In the genomic region with DNA sequence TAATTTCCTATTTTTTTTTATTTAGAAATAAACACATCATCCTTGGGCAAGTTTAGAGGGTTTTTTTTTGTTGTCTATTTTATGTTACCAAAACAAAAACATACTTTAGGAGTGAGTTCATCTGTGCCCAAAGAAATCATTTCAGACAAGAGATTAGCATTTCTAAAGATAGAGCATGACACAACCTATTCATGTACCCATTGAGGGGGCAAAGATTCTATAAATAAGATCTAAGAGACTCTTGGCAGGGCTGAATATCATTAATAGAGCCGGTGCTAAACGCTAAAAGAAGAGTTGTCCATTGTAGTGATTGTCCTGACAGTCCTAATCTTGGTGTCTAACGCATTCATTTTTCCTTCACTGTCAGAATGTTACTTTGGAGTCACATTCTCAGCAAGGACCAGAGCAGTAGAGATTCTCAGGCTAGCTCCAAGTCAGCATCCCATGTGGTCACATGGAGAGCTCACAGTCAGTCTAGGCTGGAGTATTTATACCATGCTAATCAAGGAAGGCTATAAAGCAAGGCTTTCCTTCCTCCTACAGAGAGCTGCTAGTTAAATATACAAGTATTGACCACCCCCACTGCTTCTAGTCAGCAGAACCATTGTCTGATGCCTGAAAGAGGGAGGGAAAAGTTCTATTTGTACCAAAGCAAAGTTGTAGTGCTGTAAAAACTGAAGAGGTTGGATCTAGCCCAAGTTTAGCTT, we compare ENCODE assay signal across 18 mouse cellular contexts.
A peak's percentile ranks its signal among the peaks of the same experiment; 100 is the strongest.
DNase-seq lines count a peak whose midpoint lies in the region; ATAC-seq lines count a peak whose summit lies in the region.
"Had no signal": no experiment of that assay in that cellular context is flagged by ENCODE, and none has a peak within 500 bp of the region (broad histone marks: within the 10 kb centered on the region; RNA-seq: fewer than 3 reads in every experiment).

No protein-coding gene starts in this region.

- H3K27ac ChIP-seq in heart, embryonic 14.5 days (replicated peaks in 1 of 2; ENCODE audit: control insufficient read depth in 1 of 2, insufficient read depth in 1 of 2, low read depth in 2 of 2, low read length in 2 of 2), result peak overlapping the region; percentile 10 to 41; a peak in 2 of 4 replicates
- no peak overlapping the region for H3K27ac ChIP-seq in forebrain, embryonic 14.5 days (ENCODE audit: low read depth, low read length)
- H3K27ac ChIP-seq: embryonic facial prominence, embryonic 13.5 days; intestine, embryonic 15.5 days; stomach, postnatal 0 days had no signal

- H3K4me1 ChIP-seq in heart, embryonic 14.5 days (ENCODE audit: control insufficient read depth in 2 of 2, insufficient read depth in 2 of 2, low read length in 2 of 2), result 0 out of 4 replicates have a peak, but pooled peaks cover 0 to 3% of the 10 kb centered on the region in 2 experiments
- H3K4me1 ChIP-seq in forebrain, embryonic 14.5 days (ENCODE audit: control insufficient read depth, insufficient read depth, low read length), result no peaks in the 10 kb centered on the region
- H3K4me1 ChIP-seq: embryonic facial prominence, embryonic 13.5 days; intestine, embryonic 15.5 days had no signal

- no peak overlapping the region for H3K4me3 ChIP-seq in heart, embryonic 14.5 days (ENCODE audit: control insufficient read depth in 1 of 2, insufficient read depth in 1 of 2, low read depth in 1 of 2, low read length in 2 of 2)
- no peak overlapping the region for H3K4me3 ChIP-seq in forebrain, embryonic 14.5 days (ENCODE audit: low read depth, low read length)
- H3K4me3 ChIP-seq: embryonic facial prominence, embryonic 13.5 days; intestine, embryonic 15.5 days had no signal

- intact Hi-C loops in heart, postnatal 14 days (cut with DNase I), result no loop called here

- WGBS in heart, embryonic 14.5 days, result 32% methylated on average over 3 of the region's 3 CpGs
- 35% methylated on average over 3 of the region's 3 CpGs for WGBS in forebrain, embryonic 14.5 days

- ATAC-seq in heart, embryonic 14.5 days (ENCODE audit: insufficient number of reproducible peaks, insufficient read depth, low FRiP score, low read depth), result no peak
- peak; percentile 57; the same call in 1 of the 2 replicates for ATAC-seq in forebrain, embryonic 14.5 days
- ATAC-seq: CD4-positive, CD25-positive, alpha-beta regulatory T cell, adult 4 months; intestine, embryonic 15.5 days had no signal

- DNase-seq in heart, postnatal 14 days, result no peak
- peak; percentile 10 for DNase-seq in lung, postnatal 25 days (ENCODE audit: low spot score)
- no peak for DNase-seq in lung, postnatal 4 days
- DNase-seq in embryo, embryonic 10 days (ENCODE audit: low spot score), result peak; percentile 26
- DNase-seq in forebrain, embryonic 14.5 days (ENCODE audit: low spot score), result peak; percentile 30
- no peak for DNase-seq in gastrocnemius, postnatal 10 days
- DNase-seq in right cerebral cortex, postnatal 10 days (ENCODE audit: low spot score in 2 of 2), result no peak
- DNase-seq: adrenal gland, postnatal 36 days; cerebellum, postnatal 14 days; kidney, postnatal 10 days; liver; retina, postnatal 1 day; thymus, postnatal 4 days had no signal

- H3K9me3 ChIP-seq in heart, embryonic 14.5 days (ENCODE audit: control insufficient read depth, low read length), result no peaks in the 10 kb centered on the region
- H3K9me3 ChIP-seq in forebrain, embryonic 14.5 days (replicated peaks; ENCODE audit: control insufficient read depth, low read length), result no peaks in the 10 kb centered on the region
- H3K9me3 ChIP-seq: embryonic facial prominence, embryonic 13.5 days; intestine, embryonic 15.5 days had no signal

- no peak overlapping the region for H3K9ac ChIP-seq in heart, embryonic 14.5 days (ENCODE audit: low read length)
- H3K9ac ChIP-seq in forebrain, embryonic 14.5 days (ENCODE audit: low read length), result no peak overlapping the region
- H3K9ac ChIP-seq: embryonic facial prominence, embryonic 13.5 days; intestine, embryonic 15.5 days had no signal

- no peaks in the 10 kb centered on the region for H3K36me3 ChIP-seq in heart, embryonic 14.5 days (ENCODE audit: control insufficient read depth, insufficient read depth, low read length)
- no peaks in the 10 kb centered on the region for H3K36me3 ChIP-seq in forebrain, embryonic 14.5 days (ENCODE audit: control insufficient read depth, insufficient read depth, low read length)
- H3K36me3 ChIP-seq: embryonic facial prominence, embryonic 13.5 days; intestine, embryonic 15.5 days had no signal

- no peak overlapping the region for H3K4me2 ChIP-seq in heart, embryonic 14.5 days (ENCODE audit: low read length)
- no peak overlapping the region for H3K4me2 ChIP-seq in forebrain, embryonic 14.5 days (ENCODE audit: low read length)
- H3K4me2 ChIP-seq: embryonic facial prominence, embryonic 13.5 days; intestine, embryonic 15.5 days had no signal

- H3K27me3 ChIP-seq in heart, embryonic 14.5 days (ENCODE audit: control insufficient read depth, insufficient read depth, low read length), result no peaks in the 10 kb centered on the region
- no peaks in the 10 kb centered on the region for H3K27me3 ChIP-seq in forebrain, embryonic 14.5 days (replicated peaks; ENCODE audit: control insufficient read depth, insufficient read depth, low read length)
- H3K27me3 ChIP-seq: intestine, embryonic 15.5 days had no signal

Comparison
In these comparisons a context has a peak if more than half of its experiments do, and no peak if none do; other contexts are left out.
1. DNase-seq: peak in lung, postnatal 25 days (single experiment), embryo, embryonic 10 days (single experiment) and forebrain, embryonic 14.5 days (single experiment); none in heart, postnatal 14 days (0 of 2), lung, postnatal 4 days (0 of 2), gastrocnemius, postnatal 10 days (single experiment) and right cerebral cortex, postnatal 10 days (0 of 2).